Mouse (Mus musculus): ENCODE measurements around the gene Psd4. TPM values are rescaled to one million over a fixed set of nuclear protein-coding genes. Genes with fewer than 3 reads are reported as not detected.

Gene Psd4
- polyA plus RNA-seq, 2 experiments: 5.0 to 7.5 TPM

- 35% methylated on average over 4 of the region's 4 CpGs for WGBS (ENCODE audit: insufficient replicate concordance)
- Histone ChIP-seq H3K9ac (replicated peaks) (no peak overlapping the region), H3K27me3 (ENCODE audit: control insufficient read depth, insufficient read depth, low read length) (no peaks in the 10 kb centered on the region), H3K4me2 (ENCODE audit: low read depth) (no peak overlapping the region), H3K36me3 (replicated peaks; ENCODE audit: control insufficient read depth, insufficient read depth, low read depth) (no peaks in the 10 kb centered on the region), H3K9me3 (ENCODE audit: control insufficient read depth, low read length) (no peaks in the 10 kb centered on the region), H3K4me1 (replicated peaks; ENCODE audit: control insufficient read depth in 2 of 2, insufficient read depth in 2 of 2, low read length in 1 of 2) (no peaks in the 10 kb centered on the region), H3K4me3 (ENCODE audit: insufficient read depth in 1 of 2, low read depth in 2 of 2, low read length in 2 of 2) (no peak overlapping the region), H3K27ac (no peak overlapping the region)
- ATAC-seq (ENCODE audit: insufficient read depth) (no peak), DNase-seq (ENCODE audit: low read depth in 3 of 3, low spot score in 3 of 3) (no peak)
- TF ChIP-seq EP300 (IDR thresholded peaks at IDR 0.05; ENCODE audit: low read depth) (no peak), CTCF (IDR thresholded peaks at IDR 0.05; ENCODE audit: low read depth) (no peak)
These were observed 75.0 kb downstream of the Psd4 start for GRCm38 (mm10) chr2:24442303-24442925.

GRCm38 (mm10) chr2:24443256-24443790 is 75.9 kb downstream of the Psd4 start:
- Histone ChIP-seq H3K36me3 (replicated peaks; ENCODE audit: control insufficient read depth, insufficient read depth, low read depth) (no peaks in the 10 kb centered on the region), H3K9ac (replicated peaks) (no peak overlapping the region), H3K4me1 (replicated peaks; ENCODE audit: control insufficient read depth in 2 of 2, insufficient read depth in 2 of 2, low read length in 1 of 2) (no peaks in the 10 kb centered on the region), H3K27ac (no peak overlapping the region), H3K9me3 (ENCODE audit: control insufficient read depth, low read length) (no peaks in the 10 kb centered on the region), H3K4me3 (ENCODE audit: insufficient read depth in 1 of 2, low read depth in 2 of 2, low read length in 2 of 2) (no peak overlapping the region), H3K4me2 (ENCODE audit: low read depth) (no peak overlapping the region), H3K27me3 (ENCODE audit: control insufficient read depth, insufficient read depth, low read length) (no peaks in the 10 kb centered on the region)
- ATAC-seq (ENCODE audit: insufficient read depth) (no peak), DNase-seq (ENCODE audit: low read depth in 3 of 3, low spot score in 3 of 3) (no peak)
- TF ChIP-seq EP300 (IDR thresholded peaks at IDR 0.05; ENCODE audit: low read depth): no peak
- TF ChIP-seq CTCF (IDR thresholded peaks at IDR 0.05; ENCODE audit: low read depth): no peak
- 35% methylated on average over 3 of the region's 3 CpGs for whole genome bisulfite sequencing (ENCODE audit: insufficient replicate concordance)

- DNase-seq (ENCODE audit: low read depth in 3 of 3, low spot score in 3 of 3) (no peak), ATAC-seq (ENCODE audit: insufficient read depth) (no peak)
- WGBS (ENCODE audit: insufficient replicate concordance): 35% methylated on average over 4 of the region's 4 CpGs
- H3K27me3 ChIP-seq (ENCODE audit: control insufficient read depth, insufficient read depth, low read length): no peaks in the 10 kb centered on the region
- no peaks in the 10 kb centered on the region for H3K4me1 ChIP-seq (replicated peaks; ENCODE audit: control insufficient read depth in 2 of 2, insufficient read depth in 2 of 2, low read length in 1 of 2)
- H3K9me3 ChIP-seq (ENCODE audit: control insufficient read depth, low read length): no peaks in the 10 kb centered on the region
- no peak for TF ChIP-seq CTCF (IDR thresholded peaks at IDR 0.05; ENCODE audit: low read depth)
- TF ChIP-seq EP300 (IDR thresholded peaks at IDR 0.05; ENCODE audit: low read depth): no peak
- H3K9ac ChIP-seq (replicated peaks): no peak overlapping the region
- no peak overlapping the region for H3K27ac ChIP-seq
- no peak overlapping the region for H3K4me2 ChIP-seq (ENCODE audit: low read depth)
- no peaks in the 10 kb centered on the region for H3K36me3 ChIP-seq (replicated peaks; ENCODE audit: control insufficient read depth, insufficient read depth, low read depth)
- no peak overlapping the region for H3K4me3 ChIP-seq (ENCODE audit: insufficient read depth in 1 of 2, low read depth in 2 of 2, low read length in 2 of 2)
These were observed 81.7 kb downstream of the Psd4 start for GRCm38 (mm10) chr2:24449111-24449510.

DNA sequence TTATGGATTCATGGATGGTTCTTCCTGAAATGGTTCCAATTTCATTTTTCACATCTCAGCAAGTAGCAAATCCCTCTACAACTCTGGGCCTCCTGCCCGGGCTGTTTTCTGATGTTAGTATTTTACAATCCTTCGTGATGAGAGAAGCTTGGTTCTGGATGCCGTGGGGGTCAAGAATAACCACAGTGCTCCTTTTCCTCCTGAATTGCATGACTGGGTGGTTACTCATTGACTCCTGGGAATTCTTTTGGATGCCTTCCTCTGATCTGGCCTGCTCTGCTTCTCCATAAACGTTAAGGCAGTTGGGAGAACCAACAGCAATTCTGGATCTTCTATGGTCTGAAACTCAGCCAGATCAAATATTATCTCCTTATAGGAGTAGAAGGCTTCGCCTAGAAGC is 85.8 kb downstream of the Psd4 start:
- ATAC-seq (ENCODE audit: insufficient read depth): no peak
- H3K9ac ChIP-seq (replicated peaks): no peak overlapping the region
- H3K36me3 ChIP-seq (replicated peaks; ENCODE audit: control insufficient read depth, insufficient read depth, low read depth): no peaks in the 10 kb centered on the region
- no peak for DNase-seq (ENCODE audit: low read depth in 3 of 3, low spot score in 3 of 3)
- no peaks in the 10 kb centered on the region for H3K9me3 ChIP-seq (ENCODE audit: control insufficient read depth, low read length)
- H3K27ac ChIP-seq: no peak overlapping the region
- H3K4me1 ChIP-seq (replicated peaks; ENCODE audit: control insufficient read depth in 2 of 2, insufficient read depth in 2 of 2, low read length in 1 of 2): no peaks in the 10 kb centered on the region
- no peaks in the 10 kb centered on the region for H3K27me3 ChIP-seq (ENCODE audit: control insufficient read depth, insufficient read depth, low read length)
- TF ChIP-seq CTCF (IDR thresholded peaks at IDR 0.05; ENCODE audit: low read depth): no peak
- no peak for TF ChIP-seq EP300 (IDR thresholded peaks at IDR 0.05; ENCODE audit: low read depth)
- H3K4me3 ChIP-seq (ENCODE audit: insufficient read depth in 1 of 2, low read depth in 2 of 2, low read length in 2 of 2): no peak overlapping the region
- WGBS (ENCODE audit: insufficient replicate concordance): 52% methylated on average over 5 of the region's 5 CpGs
- no peak overlapping the region for H3K4me2 ChIP-seq (ENCODE audit: low read depth)

DNA sequence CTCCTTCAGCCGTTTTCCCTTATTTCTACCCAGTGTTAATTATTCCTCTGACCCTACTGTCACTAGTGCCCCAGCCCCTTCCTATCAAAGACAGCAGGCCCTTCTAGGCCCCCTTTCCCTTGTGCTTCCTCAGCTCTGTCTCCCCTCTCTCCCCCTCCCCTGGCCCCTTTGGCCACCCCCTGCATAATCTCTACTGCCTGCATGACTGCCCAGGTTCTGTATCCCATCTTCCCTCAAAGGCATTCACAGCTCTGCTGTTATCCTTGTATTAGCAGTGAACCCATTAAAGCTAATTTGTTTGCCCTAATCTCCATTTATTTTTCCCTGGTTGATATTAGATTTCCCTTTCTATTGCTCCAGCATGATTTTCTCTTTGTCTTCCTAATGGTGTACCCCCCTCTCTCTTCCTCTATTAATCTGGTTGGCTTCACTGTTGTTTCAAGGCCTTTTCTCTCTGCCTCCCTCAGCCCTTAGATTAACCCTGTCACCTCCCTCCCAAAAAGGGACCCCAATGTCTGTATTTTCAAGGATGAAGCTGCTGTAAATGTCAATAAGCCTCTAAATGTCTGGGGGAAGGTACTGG is 87.1 kb downstream of the Psd4 start:
- H3K27me3 ChIP-seq (ENCODE audit: control insufficient read depth, insufficient read depth, low read length): no peaks in the 10 kb centered on the region
- WGBS (ENCODE audit: insufficient replicate concordance): 39% methylated on average over 1 of the region's 1 CpGs
- H3K4me1 ChIP-seq (replicated peaks; ENCODE audit: control insufficient read depth in 2 of 2, insufficient read depth in 2 of 2, low read length in 1 of 2): no peaks in the 10 kb centered on the region
- no peaks in the 10 kb centered on the region for H3K36me3 ChIP-seq (replicated peaks; ENCODE audit: control insufficient read depth, insufficient read depth, low read depth)
- H3K4me3 ChIP-seq (ENCODE audit: insufficient read depth in 1 of 2, low read depth in 2 of 2, low read length in 2 of 2): no peak overlapping the region
- H3K4me2 ChIP-seq (ENCODE audit: low read depth): no peak overlapping the region
- no peak overlapping the region for H3K27ac ChIP-seq
- no peak overlapping the region for H3K9ac ChIP-seq (replicated peaks)
- DNase-seq (ENCODE audit: low read depth in 3 of 3, low spot score in 3 of 3) (no peak), ATAC-seq (ENCODE audit: insufficient read depth) (no peak)
- no peaks in the 10 kb centered on the region for H3K9me3 ChIP-seq (ENCODE audit: control insufficient read depth, low read length)
- TF ChIP-seq CTCF (IDR thresholded peaks at IDR 0.05; ENCODE audit: low read depth) (no peak), EP300 (IDR thresholded peaks at IDR 0.05; ENCODE audit: low read depth) (no peak)
